Mouse (Mus musculus) CH12.LX (cell line): ENCODE data around the gene Aldh1b1. TPM values are rescaled to one million over a fixed set of nuclear protein-coding genes. Genes with fewer than 3 reads are reported as not detected.

Experiments
- DNase-seq: peaks from one replicate; pipeline ENCODE4 v3.0.0-alpha.2; 2013; ENCODE audit errors: extremely low read depth
- H3K27ac ChIP-seq: 2 replicates; pipeline ENCODE4 v1.5.1; 2012; ENCODE audit warnings: low read depth, mild to moderate bottlenecking, control low read depth, moderate library complexity; ENCODE audit not compliant: insufficient read depth
- H3K27me3 ChIP-seq: replicated peaks from 2 replicates; pipeline ENCODE3; 2012; ENCODE audit warnings: inconsistent platforms
- H3K36me3 ChIP-seq, 2 experiments: replicated peaks in 1 of 2; 2 replicates each; pipeline versions ENCODE3 to v1.6.1; 2012; ENCODE audit warnings: inconsistent platforms in 1 of 2, low read length in 1 of 2, mild to moderate bottlenecking in 1 of 2, mixed read lengths in 1 of 2, moderate library complexity in 1 of 2; ENCODE audit not compliant: control insufficient read depth in 1 of 2, insufficient read depth in 1 of 2
- H3K4me1 ChIP-seq, 2 experiments: 2 replicates each; pipeline ENCODE4 v1.6.1; 2012; ENCODE audit warnings: inconsistent platforms in 1 of 2, moderate library complexity in 1 of 2; ENCODE audit not compliant: insufficient read depth in 2 of 2, control insufficient read depth in 1 of 2
- H3K4me2 ChIP-seq: 2 replicates; pipeline ENCODE4 v1.6.1; 2012; ENCODE audit warnings: low read depth, mild to moderate bottlenecking, control low read depth; ENCODE audit not compliant: poor library complexity, insufficient read depth, severe bottlenecking
- H3K4me3 ChIP-seq, 3 experiments: fragments of 150-350 bp in 1 of 3; sonication (generic) in 1 of 3; replicated peaks in 1 of 3; 2 replicates each; pipeline versions ENCODE3 to v1.5.1; 2011 to 2012; ENCODE audit warnings: low read depth in 2 of 3, low read length in 2 of 3, mild to moderate bottlenecking in 2 of 3, moderate library complexity in 2 of 3, control low read depth in 1 of 3, improper control_type of control experiment in 1 of 3, inconsistent platforms in 1 of 3, mixed read lengths in 1 of 3; ENCODE audit not compliant: poor library complexity in 1 of 3
- H3K79me2 ChIP-seq: replicated peaks from 2 replicates; pipeline ENCODE4 v1.6.1; 2012; ENCODE audit warnings: mild to moderate bottlenecking, moderate library complexity; ENCODE audit not compliant: control insufficient read depth, poor library complexity, insufficient read depth, severe bottlenecking; ENCODE audit errors: extremely low read depth
- H3K9ac ChIP-seq: 2 replicates; pipeline ENCODE4 v1.6.1; 2012; ENCODE audit warnings: low read depth, mild to moderate bottlenecking, control low read depth, moderate library complexity; ENCODE audit not compliant: insufficient read depth
- H3K9me3 ChIP-seq: replicated peaks from 2 replicates; pipeline ENCODE3; 2012; ENCODE audit warnings: low read length, inconsistent platforms, mixed read lengths
- CHD1 ChIP-seq: IDR thresholded peaks from 2 replicates; pipeline ENCODE4 v1.6.1; 2012; ENCODE audit warnings: low read depth, low read length, improper control_type of control experiment, inconsistent platforms
- CHD2 ChIP-seq: IDR thresholded peaks from 2 replicates; pipeline ENCODE4 v1.6.1; 2011; ENCODE audit warnings: low read length, improper control_type of control experiment
- CTCF ChIP-seq, 2 experiments: IDR thresholded peaks in 1 of 2; conservative IDR thresholded peaks in 1 of 2; 2 replicates each; pipeline ENCODE4 v1.5.1; 2011 to 2012; ENCODE audit warnings: low read depth in 2 of 2, low read length in 2 of 2, improper control_type of control experiment in 1 of 2, inconsistent platforms in 1 of 2, mild to moderate bottlenecking in 1 of 2, moderate library complexity in 1 of 2
- E2F4 ChIP-seq: IDR thresholded peaks from 2 replicates; pipeline ENCODE4 v1.6.1; 2011; ENCODE audit warnings: low read depth, low read length, improper control_type of control experiment; ENCODE audit not compliant: insufficient replicate concordance
- GABPA ChIP-seq: IDR thresholded peaks from 2 replicates; pipeline ENCODE4 v1.6.1; 2012; ENCODE audit warnings: low read depth, low read length, improper control_type of control experiment, inconsistent platforms; ENCODE audit not compliant: insufficient replicate concordance
- JUN ChIP-seq: IDR thresholded peaks from 2 replicates; pipeline ENCODE4 v1.6.1; 2011; ENCODE audit warnings: low read depth, mild to moderate bottlenecking, low read length, improper control_type of control experiment, moderate library complexity; ENCODE audit not compliant: insufficient read depth
- JUND ChIP-seq: conservative IDR thresholded peaks from 2 replicates; pipeline ENCODE4 v1.6.1; 2011; ENCODE audit warnings: low read depth, low read length, improper control_type of control experiment
- KAT2A ChIP-seq: IDR thresholded peaks from 2 replicates; pipeline ENCODE4 v1.6.1; 2012; ENCODE audit warnings: low read length, improper control_type of control experiment, inconsistent platforms; ENCODE audit not compliant: insufficient replicate concordance
- MAX ChIP-seq: IDR thresholded peaks from 2 replicates; pipeline ENCODE4 v1.6.1; 2011; ENCODE audit warnings: low read length, improper control_type of control experiment
- MXI1 ChIP-seq: IDR thresholded peaks from 2 replicates; pipeline ENCODE4 v1.6.1; 2011; ENCODE audit warnings: mild to moderate bottlenecking, low read depth, low read length, improper control_type of control experiment
- MYC ChIP-seq: IDR thresholded peaks from 2 replicates; pipeline ENCODE4 v1.6.1; 2011; ENCODE audit warnings: low read depth, mild to moderate bottlenecking, improper control_type of control experiment, low read length
- NRF1 ChIP-seq: IDR thresholded peaks from 2 replicates; pipeline ENCODE4 v1.6.1; 2014; ENCODE audit warnings: low read depth, mild to moderate bottlenecking, inconsistent platforms, low read length, improper control_type of control experiment, moderate library complexity
- POLR2A ChIP-seq: IDR thresholded peaks from 2 replicates; pipeline ENCODE4 v1.6.1; 2011; ENCODE audit warnings: low read depth, mild to moderate bottlenecking, improper control_type of control experiment, low read length
- POLR2AphosphoS2 ChIP-seq: IDR thresholded peaks from 2 replicates; pipeline ENCODE4 v1.6.1; 2011; ENCODE audit warnings: low read depth, low read length, improper control_type of control experiment
- TBP ChIP-seq: conservative IDR thresholded peaks from 2 replicates; pipeline ENCODE4 v1.6.1; 2011; ENCODE audit warnings: low read depth, low read length, improper control_type of control experiment
- ZKSCAN1 ChIP-seq: IDR thresholded peaks from 2 replicates; pipeline ENCODE4 v1.6.1; 2012; ENCODE audit warnings: low read depth, inconsistent platforms, low read length, improper control_type of control experiment, borderline replicate concordance
- ZNF384 ChIP-seq: IDR thresholded peaks from 2 replicates; pipeline ENCODE4 v1.6.1; 2012; ENCODE audit warnings: low read depth, low read length, improper control_type of control experiment, inconsistent platforms
- dilution Hi-C: fragments of 300-500 bp; cut with MboI; formaldehyde crosslinking; loops from 2 replicates; pipeline ENCODE4 v1.14.3; 2020; ENCODE audit warnings: low sequenced_read_pairs; ENCODE audit not compliant: extremely low pct_unique_long_range_greater_than_20kb, extremely low pct_ligation_motif_present
- in situ Hi-C: fragments of 300-500 bp; cut with MboI; formaldehyde crosslinking; loops from 3 replicates; pipeline ENCODE4 v1.14.3; 2019; ENCODE audit warnings: low sequenced_read_pairs, low pct_ligation_motif_present, low pct_unique_long_range_greater_than_20kb, mixed read lengths
- polyA plus RNA-seq: library from polyadenylated mRNA; unstranded; fragments of >175 nt; gene quantifications from 2 replicates; pipeline ENCODE4 v1.2.1, GENCODE M21; 2012; ENCODE audit warnings: low read depth; ENCODE audit not compliant: insufficient read length
- total RNA-seq, 2 experiments: library from RNA; depleted of rRNA; stranded (reverse); fragments of 300-350 nt in 1 of 2; fragments of >200 nt in 1 of 2; gene quantifications; 2 replicates each; pipeline ENCODE4 v1.2.3; 2012 to 2014

The Aldh1b1 gene
- total and polyA plus RNA-seq, 3 experiments: 4.9 to 8.3 (median 6.4) TPM

DNA sequence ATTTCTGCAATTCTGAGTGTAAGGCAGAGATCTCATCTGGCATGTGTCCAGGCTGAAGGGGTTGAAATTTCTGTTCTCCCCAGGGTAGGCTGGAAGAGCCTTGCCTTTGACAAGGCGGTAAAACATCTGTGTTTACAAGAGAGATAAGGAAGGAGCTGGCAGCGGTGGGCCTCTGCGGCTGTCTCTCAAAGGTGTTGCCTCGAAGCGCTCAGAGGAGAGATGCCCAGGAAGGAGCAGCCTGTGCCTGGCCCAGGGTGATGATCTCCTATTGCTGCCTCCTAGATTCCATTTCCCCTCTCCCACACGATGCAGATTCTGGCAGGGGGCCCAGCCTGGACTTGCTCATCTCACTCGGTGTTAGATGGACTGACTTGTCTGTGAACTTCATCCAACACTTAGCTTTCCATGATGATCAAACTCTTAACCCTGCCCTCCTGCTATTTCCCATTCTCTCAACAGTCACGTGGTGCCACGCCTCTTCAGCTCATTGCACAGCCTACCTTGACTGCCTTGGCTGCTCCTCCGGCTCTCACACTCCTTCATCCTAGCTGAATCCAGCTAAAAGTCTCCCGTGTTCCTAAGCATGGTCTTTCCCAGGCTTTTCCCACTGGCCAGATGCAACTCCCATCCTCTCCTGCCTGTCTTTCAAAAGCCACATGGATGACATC is 30.8 kb upstream of the Aldh1b1 start (continued):
- TF ChIP-seq CHD1: no peak
- no peak for TF ChIP-seq GABPA
- TF ChIP-seq, all 38 proteins: peak for 0

DNA sequence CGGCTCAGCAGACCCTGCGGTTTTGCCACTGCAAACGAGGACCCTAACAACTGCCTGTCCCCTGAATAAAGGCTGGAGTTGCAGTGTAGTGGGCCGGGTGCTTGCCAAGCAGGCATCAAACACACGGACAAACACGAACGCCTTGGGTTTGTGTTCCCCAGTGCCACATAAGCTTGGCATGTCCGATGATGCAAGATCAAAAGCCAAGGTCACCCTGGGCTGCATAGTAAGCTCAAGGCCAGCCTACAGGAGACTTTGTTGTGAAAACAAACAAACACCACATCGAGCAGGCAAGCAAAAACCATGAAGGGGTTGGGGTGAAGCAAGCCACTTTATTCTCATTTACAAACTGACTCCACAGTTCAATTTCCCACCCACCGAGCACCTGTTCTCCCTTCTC is 29.7 kb upstream of the Aldh1b1 start:
- no peak for TF ChIP-seq TBP
- TF ChIP-seq E2F4: no peak
- no peak for TF ChIP-seq POLR2A
- TF ChIP-seq MAX: no peak
- TF ChIP-seq JUND: no peak
- no peak for TF ChIP-seq NRF1
- Histone ChIP-seq H3K4me2 (no peak overlapping the region), H3K4me3 (no peak overlapping the region), H3K4me1 (peaks cover 0 to 18% of the 10 kb centered on the region in 2 experiments; a peak in 2 of 4 replicates), H3K79me2 (no peaks in the 10 kb centered on the region), H3K27ac (no peak overlapping the region), H3K9me3 (no peaks in the 10 kb centered on the region), H3K36me3 (no peaks in the 10 kb centered on the region), H3K27me3 (no peaks in the 10 kb centered on the region), H3K9ac (no peak overlapping the region)
- dilution Hi-C loops (no loop called here), in situ Hi-C loops (loop anchor here (5.0 to 10.0 kb wide), 3 partner anchors 37 to 354 kb away; partner anchors contain the start of gene Shb)
- no peak for DNase-seq

DNA sequence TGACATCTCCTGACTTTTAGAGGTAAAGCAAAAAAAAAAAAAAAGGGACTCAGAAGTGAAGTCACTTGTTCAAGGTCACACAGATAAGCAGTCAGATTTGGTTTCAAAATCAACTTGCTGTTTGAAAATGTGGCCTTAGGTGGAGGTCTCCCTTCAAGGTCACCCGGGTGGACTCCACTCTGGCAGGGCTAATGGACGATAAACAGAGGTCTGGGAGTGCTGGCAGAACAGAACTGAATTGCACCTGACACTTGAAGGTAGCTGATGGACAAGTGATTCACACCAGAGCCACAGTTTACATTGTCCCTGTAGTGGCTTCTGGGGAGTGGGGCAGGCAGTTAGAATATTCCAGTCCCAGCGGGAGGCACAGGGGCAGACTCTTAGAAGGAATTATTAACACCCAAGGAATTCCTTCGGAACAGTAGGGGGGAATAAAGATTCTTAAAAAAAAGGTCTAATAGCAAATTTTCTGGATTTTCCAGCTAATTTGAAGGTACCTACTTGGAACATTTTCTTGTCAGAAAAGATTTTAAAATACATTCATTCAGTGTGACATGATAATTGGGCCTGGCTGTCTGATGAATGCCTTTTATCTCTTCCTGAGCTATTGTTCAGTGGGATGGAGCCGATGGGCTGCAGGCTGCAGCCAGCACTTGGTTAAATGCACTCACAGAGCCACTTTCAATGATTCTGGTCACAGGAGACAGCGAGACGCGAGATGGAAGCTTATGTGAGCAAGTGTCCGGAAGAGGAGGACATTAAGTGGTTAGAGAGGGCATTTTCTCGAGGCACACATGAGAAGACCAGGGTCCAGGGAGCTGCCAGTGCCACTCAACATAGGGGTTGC is 28.8 kb upstream of the Aldh1b1 start:
- H3K9me3 ChIP-seq: no peaks in the 10 kb centered on the region
- TF ChIP-seq KAT2A (no peak), MYC (no peak), NRF1 (no peak), MXI1 (no peak), POLR2AphosphoS2 (no peak), CTCF (conservative IDR thresholded peaks at IDR 0.05 in 1 of 2, IDR thresholded peaks at IDR 0.05 in 1 of 2; ENCODE audit: low read depth in 2 of 2, low read length in 2 of 2) (no peak), ZKSCAN1 (no peak), CHD2 (no peak), JUN (no peak), ZNF384 (no peak)
- DNase-seq: no peak
- H3K9ac ChIP-seq: no peak overlapping the region
- in situ Hi-C loops: loop anchor here (5.0 to 10.0 kb wide), 3 partner anchors 38 to 355 kb away; partner anchors contain the start of gene Shb
- no peaks in the 10 kb centered on the region for H3K79me2 ChIP-seq
- H3K36me3 ChIP-seq: no peaks in the 10 kb centered on the region
- H3K4me2 ChIP-seq: no peak overlapping the region
- H3K27ac ChIP-seq: no peak overlapping the region
- dilution Hi-C loops: no loop called here
- H3K4me3 ChIP-seq: no peak overlapping the region
- H3K4me1 ChIP-seq: peaks cover 0 to 14% of the 10 kb centered on the region in 2 experiments; a peak in 2 of 4 replicates
- no peaks in the 10 kb centered on the region for H3K27me3 ChIP-seq
